Mouse (Mus musculus) heart, embryonic 16.5 days (tissue): ENCODE measurements around the gene Atp8a2. TPM values are rescaled to one million over a fixed set of nuclear protein-coding genes. Genes with fewer than 3 reads are reported as not detected.

Source experiments
- ATAC-seq: fragments of 200-750 bp; cut with Nextera tagmentation; replicated peaks from 2 replicates; pipeline ENCODE4 v1.8.0; 2017; ENCODE audit warnings: moderate number of reproducible peaks; ENCODE audit not compliant: insufficient read depth, low FRiP score; ENCODE audit errors: extremely low read depth
- H3K27ac ChIP-seq: fragments of 300-500 bp; sonication (generic); 2 replicates; pipeline ENCODE4 v1.5.1; 2014; ENCODE audit warnings: mild to moderate bottlenecking, low read length, control low read depth, moderate library complexity
- H3K27me3 ChIP-seq: fragments of 300-500 bp; sonication (generic); 2 replicates; pipeline ENCODE4 v1.6.1; 2014; ENCODE audit warnings: low read length, mixed read lengths; ENCODE audit not compliant: control insufficient read depth, insufficient read depth
- H3K36me3 ChIP-seq: fragments of 300-500 bp; sonication (generic); 2 replicates; pipeline ENCODE4 v1.6.1; 2014; ENCODE audit not compliant: control insufficient read depth, insufficient read depth
- H3K4me1 ChIP-seq: fragments of 300-500 bp; sonication (generic); 2 replicates; pipeline ENCODE4 v1.6.1; 2014; ENCODE audit warnings: low read length, mixed read lengths; ENCODE audit not compliant: control insufficient read depth, insufficient read depth
- H3K4me2 ChIP-seq: fragments of 300-500 bp; sonication (generic); 2 replicates; pipeline ENCODE4 v1.6.1; 2014; ENCODE audit warnings: low read depth, mild to moderate bottlenecking, control low read depth, low read length
- H3K4me3 ChIP-seq: fragments of 300-500 bp; sonication (generic); 2 replicates; pipeline ENCODE4 v1.5.1; 2014; ENCODE audit warnings: mild to moderate bottlenecking, control low read depth, low read length
- H3K9ac ChIP-seq: fragments of 300-500 bp; sonication (generic); 2 replicates; pipeline ENCODE4 v1.6.1; 2014; ENCODE audit warnings: low read length, control low read depth
- H3K9me3 ChIP-seq: fragments of 300-500 bp; sonication (generic); replicated peaks from 2 replicates; pipeline ENCODE4 v1.6.1; 2016; ENCODE audit warnings: low read length; ENCODE audit not compliant: control insufficient read depth
- WGBS: fragments of 180-500 bp; shearing (Covaris S2); extraction: QIAGEN DNeasy Blood & Tissue Kit; methylation state at CpG from one replicate; pipeline ENCODE4 v1.1.7; 2014; 5-methylcytosine and 5-hydroxymethylcytosine counted together
- polyA plus RNA-seq: library from polyadenylated mRNA; unstranded; fragments of >200 nt; fragmentation: Nextera tagmentation; extraction: Ambion mirVana; gene quantifications from 2 replicates; pipeline ENCODE4 v1.2.1, GENCODE M21; 2015

Gene Atp8a2
- polyA plus RNA-seq, 1 experiment from 2014 or later = 6.1 TPM

- Histone ChIP-seq H3K4me1 (no peaks in the 10 kb centered on the region), H3K9me3 (peaks cover 3% of the 10 kb centered on the region; the same call in 1 of the 2 replicates), H3K4me3 (no peak overlapping the region), H3K27ac (no peak overlapping the region), H3K36me3 (no peaks in the 10 kb centered on the region), H3K9ac (no peak overlapping the region), H3K27me3 (no peaks in the 10 kb centered on the region), H3K4me2 (no peak overlapping the region)
- ATAC-seq = no peak
- WGBS = 67% methylated on average over 7 of the region's 7 CpGs
These were observed 328.6 kb downstream of the Atp8a2 start for GRCm38 (mm10) chr14:59868369-59868768.

GRCm38 (mm10) chr14:59867749-59868148 is 329.2 kb downstream of the Atp8a2 start:
- Histone ChIP-seq H3K4me3 (no peak overlapping the region), H3K36me3 (no peaks in the 10 kb centered on the region), H3K4me2 (no peak overlapping the region), H3K9me3 (peaks cover 3% of the 10 kb centered on the region; the same call in 1 of the 2 replicates), H3K9ac (no peak overlapping the region), H3K27me3 (no peaks in the 10 kb centered on the region), H3K4me1 (no peaks in the 10 kb centered on the region), H3K27ac (no peak overlapping the region)
- WGBS = 74% methylated on average over 7 of the region's 7 CpGs
- no peak for ATAC-seq

GRCm38 (mm10) chr14:59866001-59866400 is 331.0 kb downstream of the Atp8a2 start:
- no peak overlapping the region for H3K4me2 ChIP-seq
- no peaks in the 10 kb centered on the region for H3K36me3 ChIP-seq
- ATAC-seq = no peak
- H3K27me3 ChIP-seq = no peaks in the 10 kb centered on the region
- peaks cover 3% of the 10 kb centered on the region; the same call in 1 of the 2 replicates for H3K9me3 ChIP-seq
- WGBS = 48% methylated on average over 5 of the region's 5 CpGs
- no peak overlapping the region for H3K9ac ChIP-seq
- H3K4me1 ChIP-seq = no peaks in the 10 kb centered on the region
- H3K4me3 ChIP-seq = no peak overlapping the region
- no peak overlapping the region for H3K27ac ChIP-seq

GRCm38 (mm10) chr14:59862351-59862750 is 334.6 kb downstream of the Atp8a2 start:
- Histone ChIP-seq H3K4me1 (no peaks in the 10 kb centered on the region), H3K27ac (no peak overlapping the region), H3K36me3 (no peaks in the 10 kb centered on the region), H3K4me3 (no peak overlapping the region), H3K9ac (no peak overlapping the region), H3K27me3 (no peaks in the 10 kb centered on the region), H3K9me3 (peaks cover 3% of the 10 kb centered on the region; the same call in 1 of the 2 replicates), H3K4me2 (no peak overlapping the region)
- ATAC-seq = no peak
- WGBS = 79% methylated on average over 4 of the region's 4 CpGs

GRCm38 (mm10) chr14:59859830-59860229 is 337.1 kb downstream of the Atp8a2 start:
- WGBS = 89% methylated on average over 11 of the region's 11 CpGs
- Histone ChIP-seq H3K4me1 (no peaks in the 10 kb centered on the region), H3K4me3 (no peak overlapping the region), H3K27me3 (no peaks in the 10 kb centered on the region), H3K27ac (no peak overlapping the region), H3K9me3 (peaks cover 3% of the 10 kb centered on the region; the same call in 1 of the 2 replicates), H3K36me3 (no peaks in the 10 kb centered on the region), H3K4me2 (no peak overlapping the region), H3K9ac (no peak overlapping the region)
- no peak for ATAC-seq

- H3K27me3 ChIP-seq = no peaks in the 10 kb centered on the region
- H3K4me1 ChIP-seq = no peaks in the 10 kb centered on the region
- ATAC-seq = peak; percentile 66; the same call in 1 of the 2 replicates
- no peak overlapping the region for H3K4me2 ChIP-seq
- peak overlapping the region; percentile 2; the same call in 1 of the 2 replicates for H3K27ac ChIP-seq
- H3K4me3 ChIP-seq = no peak overlapping the region
- H3K36me3 ChIP-seq = no peaks in the 10 kb centered on the region
- no peaks in the 10 kb centered on the region for H3K9me3 ChIP-seq
- H3K9ac ChIP-seq = no peak overlapping the region
- WGBS = 67% methylated on average over 6 of the region's 6 CpGs
These were observed 338.3 kb downstream of the Atp8a2 start for GRCm38 (mm10) chr14:59858501-59859225.

GRCm38 (mm10) chr14:59853139-59853538 is 343.8 kb downstream of the Atp8a2 start:
- Histone ChIP-seq H3K9me3 (no peaks in the 10 kb centered on the region), H3K4me2 (no peak overlapping the region), H3K36me3 (no peaks in the 10 kb centered on the region), H3K4me3 (no peak overlapping the region), H3K4me1 (peaks cover 4% of the 10 kb centered on the region), H3K27ac (peak overlapping the region; percentile 23; the same call in 1 of the 2 replicates), H3K9ac (no peak overlapping the region), H3K27me3 (no peaks in the 10 kb centered on the region)
- ATAC-seq = no peak; the same call in 1 of the 2 replicates
- 22% methylated on average over 9 of the region's 9 CpGs for WGBS

GRCm38 (mm10) chr14:59846609-59847375 is 350.2 kb downstream of the Atp8a2 start:
- Histone ChIP-seq H3K4me2 (no peak overlapping the region), H3K9ac (no peak overlapping the region), H3K9me3 (no peaks in the 10 kb centered on the region), H3K36me3 (no peaks in the 10 kb centered on the region), H3K4me1 (no peaks in the 10 kb centered on the region), H3K27me3 (no peaks in the 10 kb centered on the region), H3K27ac (no peak overlapping the region), H3K4me3 (no peak overlapping the region)
- 46% methylated on average over 14 of the region's 14 CpGs for WGBS
- ATAC-seq = no peak
